Mouse (Mus musculus): ENCODE data around the gene Mst1r.

DNA sequence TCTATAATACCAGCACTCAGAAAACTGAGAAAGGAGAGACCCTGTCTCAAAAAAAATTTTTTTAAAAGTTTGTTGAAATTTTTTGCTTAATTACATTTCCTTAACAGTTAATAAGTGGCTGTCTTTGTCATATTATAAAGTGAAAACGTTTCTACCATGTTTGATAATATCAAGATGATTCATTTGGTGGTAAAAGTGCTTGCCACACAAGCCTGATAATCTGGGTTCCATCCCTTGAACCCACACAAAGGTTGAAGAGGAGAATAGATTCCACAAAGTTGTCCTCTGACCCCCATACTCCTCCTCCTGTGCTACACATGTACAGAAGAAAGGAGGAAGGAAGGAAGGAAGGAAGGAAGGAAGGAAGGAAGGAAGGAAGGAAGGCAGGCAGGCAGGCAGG, 42.2 kb upstream of the Mst1r start:
- no peak for TF ChIP-seq EP300 (IDR thresholded peaks at IDR 0.05; ENCODE audit: low read depth)
- no peak for TF ChIP-seq CTCF (IDR thresholded peaks at IDR 0.05; ENCODE audit: low read depth)
